Mouse (Mus musculus) spleen, adult 2 months (tissue): ENCODE results near the gene Rplp2. TPM values are rescaled to one million over a fixed set of nuclear protein-coding genes. Genes with fewer than 3 reads are reported as not detected.
A peak's percentile ranks its signal among the peaks of the same experiment; 100 is the strongest.

Source experiments
- DNase-seq, 2 experiments: peaks; one replicate each; pipeline versions ENCODE4 v3.0.0 to v3.0.0-alpha.2; 2012 to 2021; ENCODE audit warnings: low spot score in 2 of 2, low read depth in 1 of 2
- H3K27ac ChIP-seq: fragments of 200-500 bp; 2 replicates; pipeline ENCODE4 v1.5.1; 2012; ENCODE audit warnings: low read length, inconsistent platforms; ENCODE audit not compliant: insufficient read depth
- H3K27me3 ChIP-seq: fragments of 200-500 bp; 2 replicates; pipeline ENCODE4 v1.6.1; 2012; ENCODE audit warnings: mild to moderate bottlenecking, moderate library complexity, low read length, inconsistent platforms; ENCODE audit not compliant: control insufficient read depth, insufficient read depth
- H3K36me3 ChIP-seq: fragments of 200-500 bp; 2 replicates; pipeline ENCODE4 v1.6.1; 2012; ENCODE audit warnings: mild to moderate bottlenecking, low read length, inconsistent platforms; ENCODE audit not compliant: control insufficient read depth, insufficient read depth
- H3K4me1 ChIP-seq: fragments of 200-500 bp; 2 replicates; pipeline ENCODE4 v1.6.1; 2011; ENCODE audit warnings: inconsistent platforms; ENCODE audit not compliant: control insufficient read depth, insufficient read depth, insufficient read length
- H3K4me3 ChIP-seq: fragments of 200-500 bp; 2 replicates; pipeline ENCODE4 v1.5.1; 2011; ENCODE audit warnings: mild to moderate bottlenecking, inconsistent platforms; ENCODE audit not compliant: insufficient read depth, insufficient read length; ENCODE audit errors: extremely low read depth
- CTCF ChIP-seq: fragments of 200-500 bp; IDR thresholded peaks from 2 replicates; pipeline ENCODE4 v1.5.1; 2011; ENCODE audit warnings: mild to moderate bottlenecking, inconsistent platforms; ENCODE audit not compliant: insufficient read depth, insufficient read length, insufficient replicate concordance; ENCODE audit errors: extremely low read depth
- POLR2A ChIP-seq: fragments of 200-500 bp; IDR thresholded peaks from 2 replicates; pipeline ENCODE4 v1.6.1; 2011; ENCODE audit warnings: low read depth, low read length, inconsistent platforms
- WGBS: fragments of 180-500 bp; shearing (Covaris S2); methylation state at CpG from one replicate; pipeline ENCODE4 v1.1.7; 2018; 5-methylcytosine and 5-hydroxymethylcytosine counted together
- polyA plus RNA-seq: library from polyadenylated mRNA; depleted of rRNA; stranded (reverse); fragments of >200 nt; gene quantifications from 2 replicates; pipeline ENCODE4 v1.2.3, GENCODE M21; 2012

Rplp2 gene
- polyA plus RNA-seq, 1 experiment = 645 TPM

DNA sequence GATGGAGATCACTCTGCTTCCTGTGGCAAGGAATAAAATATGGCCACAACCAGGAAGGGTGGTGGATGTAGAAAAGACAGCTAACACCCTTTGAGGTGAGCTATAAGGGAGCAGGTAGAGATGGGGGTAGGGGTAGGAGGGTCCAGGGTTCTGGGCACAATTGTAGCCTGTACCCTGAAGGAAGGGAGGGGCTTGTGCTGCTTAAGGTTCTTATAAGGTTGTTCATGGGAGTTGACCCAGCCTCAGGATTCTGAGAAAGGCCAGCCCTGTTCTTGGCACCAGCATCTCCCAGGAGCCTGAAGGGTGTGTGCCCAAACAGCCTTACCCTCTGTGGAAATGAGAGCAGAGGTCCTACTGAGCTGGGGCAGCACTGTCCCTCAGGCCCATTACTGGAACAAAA lies 4.8 kb downstream of the Rplp2 start:
- H3K36me3 ChIP-seq = peaks cover 12% of the 10 kb centered on the region
- peak in 1 of 2 experiments; percentile 2 for DNase-seq
- H3K4me3 ChIP-seq = no peak overlapping the region
- H3K4me1 ChIP-seq = peaks cover 11% of the 10 kb centered on the region; the same call in 1 of the 2 replicates
- H3K27ac ChIP-seq = no peak overlapping the region
- no peaks in the 10 kb centered on the region for H3K27me3 ChIP-seq
- TF ChIP-seq CTCF = no peak
- TF ChIP-seq POLR2A = no peak

DNA sequence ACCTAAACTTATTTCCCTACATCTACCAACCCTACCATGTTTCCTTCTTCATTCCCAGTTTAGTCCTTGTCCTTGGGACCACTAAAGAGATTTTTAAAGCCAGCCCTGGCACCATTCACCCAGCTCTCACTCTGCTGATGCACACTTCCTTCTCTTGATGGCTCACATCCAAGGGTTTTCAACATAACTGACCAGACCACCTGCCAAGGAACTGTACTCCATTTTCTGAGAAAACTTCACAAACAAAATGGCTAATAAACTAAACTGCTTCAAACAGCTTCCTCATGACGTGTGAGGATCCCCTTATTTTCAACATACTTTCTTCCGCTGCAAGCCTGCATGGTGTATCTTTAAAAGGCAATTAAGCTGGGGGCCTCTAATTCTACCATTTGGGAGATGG lies 6.5 kb downstream of the Rplp2 start:
- H3K36me3 ChIP-seq = peaks cover 24% of the 10 kb centered on the region
- TF ChIP-seq POLR2A (no peak), CTCF (no peak)
- no peak overlapping the region for H3K4me3 ChIP-seq
- WGBS = 76% methylated on average over 2 of the region's 2 CpGs
- DNase-seq = no peak
- no peak overlapping the region for H3K27ac ChIP-seq
- peaks cover 11% of the 10 kb centered on the region; the same call in 1 of the 2 replicates for H3K4me1 ChIP-seq
- no peaks in the 10 kb centered on the region for H3K27me3 ChIP-seq

DNA sequence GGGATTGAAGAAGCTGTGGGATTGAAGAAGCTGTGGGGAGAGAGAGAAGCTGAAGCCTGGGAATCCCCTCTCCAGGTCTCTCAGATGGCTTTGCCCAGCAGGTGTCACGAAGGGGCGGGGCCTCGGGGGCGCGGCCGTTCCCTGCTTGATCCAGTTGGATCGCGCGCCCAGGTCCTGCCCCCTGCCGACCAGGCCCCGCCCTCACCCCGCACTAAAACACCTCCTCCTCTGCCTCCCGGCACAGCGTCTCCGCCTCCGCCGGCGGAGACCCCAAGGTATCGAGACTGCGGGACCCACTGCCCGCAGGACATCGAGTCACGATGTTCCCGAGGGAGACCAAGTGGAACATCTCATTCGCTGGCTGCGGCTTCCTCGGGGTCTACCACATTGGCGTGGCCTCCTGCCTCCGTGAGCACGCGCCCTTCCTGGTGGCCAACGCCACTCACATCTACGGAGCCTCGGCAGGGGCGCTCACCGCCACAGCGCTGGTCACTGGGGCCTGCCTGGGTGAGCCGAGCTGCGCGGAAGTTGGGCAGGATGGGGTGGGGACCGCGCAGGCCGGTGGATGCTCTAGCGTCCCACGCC lies 7.9 kb downstream of the Rplp2 start, which contains the start of gene Pnpla2:
Gene Pnpla2 (plus strand): TSS at position 232 of the 585 bp plus-strand sequence.
- Histone ChIP-seq H3K4me1 (peaks cover 11% of the 10 kb centered on the region; the same call in 1 of the 2 replicates), H3K27ac (peak within 1 kb of the TSS; percentile 88), H3K4me3 (peak within 1 kb of the TSS; percentile 72), H3K36me3 (peaks cover 29% of the 10 kb centered on the region), H3K27me3 (no peaks in the 10 kb centered on the region)
- TF ChIP-seq POLR2A = peak; percentile 95
- TF ChIP-seq CTCF = no peak
- under 1% methylated on average over 45 of the region's 45 CpGs for WGBS
- DNase-seq = peak; percentile 83 to 95

GRCm38 (mm10) chr7:141455610-141456314 lies 8.6 kb downstream of the Rplp2 start:
- TF ChIP-seq CTCF = no peak
- peak; percentile 17; the same call in 1 of the 2 replicates for TF ChIP-seq POLR2A
- Histone ChIP-seq H3K36me3 (peaks cover 29% of the 10 kb centered on the region), H3K27me3 (no peaks in the 10 kb centered on the region), H3K27ac (peak overlapping the region; percentile 88), H3K4me1 (peaks cover 11% of the 10 kb centered on the region; the same call in 1 of the 2 replicates), H3K4me3 (peak overlapping the region; percentile 72)
- 2% methylated on average over 23 of the region's 23 CpGs for WGBS
- peak in 1 of 2 experiments; percentile 50 for DNase-seq

- no peak overlapping the region for H3K27ac ChIP-seq
- peaks cover 2% of the 10 kb centered on the region; the same call in 1 of the 2 replicates for H3K27me3 ChIP-seq
- peak in 1 of 2 experiments; percentile 2 for DNase-seq
- H3K4me1 ChIP-seq = peaks cover 11% of the 10 kb centered on the region; the same call in 1 of the 2 replicates
- no peak overlapping the region for H3K4me3 ChIP-seq
- H3K36me3 ChIP-seq = peaks cover 24% of the 10 kb centered on the region
- WGBS = 86% methylated on average over 6 of the region's 6 CpGs
- TF ChIP-seq POLR2A (no peak), CTCF (no peak)
These were observed 9.6 kb downstream of the Rplp2 start for GRCm38 (mm10) chr7:141456739-141457138.

DNA sequence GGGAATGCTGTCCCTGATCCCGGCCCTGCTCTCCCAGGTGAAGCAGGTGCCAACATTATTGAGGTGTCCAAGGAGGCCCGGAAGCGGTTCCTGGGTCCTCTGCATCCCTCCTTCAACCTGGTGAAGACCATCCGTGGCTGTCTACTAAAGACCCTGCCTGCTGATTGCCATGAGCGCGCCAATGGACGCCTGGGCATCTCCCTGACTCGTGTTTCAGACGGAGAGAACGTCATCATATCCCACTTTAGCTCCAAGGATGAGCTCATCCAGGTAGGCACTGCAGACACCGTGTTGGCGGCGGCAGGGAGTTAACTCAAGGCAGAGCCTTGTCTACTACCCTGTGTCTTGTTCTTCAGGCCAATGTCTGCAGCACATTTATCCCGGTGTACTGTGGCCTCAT lies 10.1 kb downstream of the Rplp2 start:
- TF ChIP-seq POLR2A (no peak), CTCF (no peak)
- peak in 1 of 2 experiments; percentile 2 for DNase-seq
- Histone ChIP-seq H3K4me1 (peaks cover 14% of the 10 kb centered on the region), H3K36me3 (peaks cover 22% of the 10 kb centered on the region), H3K27me3 (peaks cover 5% of the 10 kb centered on the region; the same call in 1 of the 2 replicates), H3K27ac (no peak overlapping the region), H3K4me3 (no peak overlapping the region)
- 93% methylated on average over 14 of the region's 14 CpGs for WGBS
